Mouse (Mus musculus): ENCODE data around the gene Asphd2. TPM values are rescaled to one million over a fixed set of nuclear protein-coding genes. Genes with fewer than 3 reads are reported as not detected.

Gene Asphd2
- total and polyA plus RNA-seq, 3 experiments = 0.08 TPM; not detected in 2

- no peaks in the 10 kb centered on the region for H3K36me3 ChIP-seq (ENCODE audit: control insufficient read depth in 1 of 2, insufficient read depth in 2 of 2, low read length in 2 of 2)
- DNase-seq (ENCODE audit: low read depth, low spot score) = no peak
- TF ChIP-seq UBTF (IDR thresholded peaks at IDR 0.05; ENCODE audit: borderline replicate concordance, insufficient read depth, low read depth, low read length) (no peak), CHD1 (IDR thresholded peaks at IDR 0.05; ENCODE audit: low read depth, low read length) (no peak), POLR2A (IDR thresholded peaks at IDR 0.05; ENCODE audit: control insufficient read depth in 1 of 2, insufficient read depth in 1 of 2, low read depth in 1 of 2, low read length in 2 of 2, poor library complexity in 1 of 2) (no peak), USF1 (IDR thresholded peaks at IDR 0.05; ENCODE audit: low read depth, low read length) (no peak), RAD21 (IDR thresholded peaks at IDR 0.05; ENCODE audit: low read depth, low read length) (no peak), SIN3A (IDR thresholded peaks at IDR 0.05; ENCODE audit: low read length) (no peak), MAX (IDR thresholded peaks at IDR 0.05; ENCODE audit: low read length) (no peak)
- no peak overlapping the region for H3K9ac ChIP-seq (ENCODE audit: control insufficient read depth, low read depth, low read length, poor library complexity, severe bottlenecking)
- no peaks in the 10 kb centered on the region for H3K4me1 ChIP-seq (ENCODE audit: control insufficient read depth in 1 of 2, insufficient read depth in 2 of 2, low read length in 2 of 2)
- H3K27me3 ChIP-seq (ENCODE audit: control insufficient read depth in 1 of 2, insufficient read depth in 2 of 2, low read length in 2 of 2) = no peaks in the 10 kb centered on the region
- H3K4me3 ChIP-seq (ENCODE audit: control insufficient read depth in 1 of 2, insufficient read depth in 1 of 2, low read depth in 2 of 2, low read length in 2 of 2) = no peak overlapping the region
- H3K79me2 ChIP-seq (ENCODE audit: control insufficient read depth, insufficient read depth, low read length, poor library complexity) = no peaks in the 10 kb centered on the region
- no peak overlapping the region for H3K27ac ChIP-seq (ENCODE audit: control insufficient read depth, low read depth, low read length)
- no peaks in the 10 kb centered on the region for H3K9me3 ChIP-seq (replicated peaks; ENCODE audit: insufficient read depth, low read length)
These were observed 4.6 kb upstream of the Asphd2 start for GRCm38 (mm10) chr5:112399284-112399683.

DNA sequence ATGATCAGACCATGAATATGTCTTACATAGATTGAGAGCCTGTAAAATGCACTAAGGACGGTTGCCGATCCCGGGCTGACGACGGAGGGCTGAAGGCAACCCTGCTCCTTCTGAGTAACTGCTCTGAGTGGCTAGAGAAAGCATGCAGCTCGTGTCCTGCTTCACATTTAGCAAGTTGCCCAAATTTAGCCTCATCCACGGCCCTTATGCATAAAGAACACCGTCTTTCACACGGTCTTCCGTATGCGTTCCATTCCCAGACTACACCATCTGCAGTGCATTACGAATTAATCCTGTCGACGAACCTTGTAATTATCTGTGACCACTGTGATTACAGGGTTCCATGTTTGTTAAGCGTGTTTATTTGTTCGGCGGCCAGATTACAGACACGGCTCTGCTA lies 1.4 kb upstream of the Asphd2 start:
- Histone ChIP-seq H3K27me3 (ENCODE audit: control insufficient read depth in 1 of 2, insufficient read depth in 2 of 2, low read length in 2 of 2) (no peaks in the 10 kb centered on the region), H3K4me1 (ENCODE audit: control insufficient read depth in 1 of 2, insufficient read depth in 2 of 2, low read length in 2 of 2) (no peaks in the 10 kb centered on the region), H3K27ac (ENCODE audit: control insufficient read depth, low read depth, low read length) (no peak overlapping the region), H3K9ac (ENCODE audit: control insufficient read depth, low read depth, low read length, poor library complexity, severe bottlenecking) (no peak overlapping the region), H3K79me2 (ENCODE audit: control insufficient read depth, insufficient read depth, low read length, poor library complexity) (no peaks in the 10 kb centered on the region), H3K4me3 (ENCODE audit: control insufficient read depth in 1 of 2, insufficient read depth in 1 of 2, low read depth in 2 of 2, low read length in 2 of 2) (no peak overlapping the region), H3K36me3 (ENCODE audit: control insufficient read depth in 1 of 2, insufficient read depth in 2 of 2, low read length in 2 of 2) (no peaks in the 10 kb centered on the region), H3K9me3 (replicated peaks; ENCODE audit: insufficient read depth, low read length) (no peaks in the 10 kb centered on the region)
- TF ChIP-seq ELF1 (IDR thresholded peaks at IDR 0.05; ENCODE audit: low read depth, low read length) (no peak), KAT2A (conservative IDR thresholded peaks at IDR 0.05; ENCODE audit: low read depth, low read length) (no peak), RCOR1 (IDR thresholded peaks at IDR 0.05; ENCODE audit: low read depth, low read length) (no peak), CTCF (IDR thresholded peaks at IDR 0.05 in 2 of 3, conservative IDR thresholded peaks at IDR 0.05 in 1 of 3; ENCODE audit: control insufficient read depth in 1 of 3, insufficient read depth in 1 of 3, low read depth in 2 of 3, low read length in 3 of 3, poor library complexity in 1 of 3, severe bottlenecking in 1 of 3) (no peak), BHLHE40 (IDR thresholded peaks at IDR 0.05; ENCODE audit: borderline replicate concordance, low read depth, low read length) (no peak), USF2 (IDR thresholded peaks at IDR 0.05; ENCODE audit: borderline replicate concordance in 1 of 2, insufficient read depth in 1 of 2, low read depth in 1 of 2, low read length in 2 of 2) (no peak), USF1 (IDR thresholded peaks at IDR 0.05; ENCODE audit: low read depth, low read length) (no peak)
- no peak for DNase-seq (ENCODE audit: low read depth, low spot score)

GRCm38 (mm10) chr5:112394415-112394763 lies 277 bp downstream of the Asphd2 start:
- no peak for TF ChIP-seq CHD2 (IDR thresholded peaks at IDR 0.05; ENCODE audit: low read length)
- no peak for TF ChIP-seq MAFK (IDR thresholded peaks at IDR 0.05; ENCODE audit: borderline replicate concordance, low read depth, low read length)
- no peak for TF ChIP-seq ZMIZ1 (IDR thresholded peaks at IDR 0.05; ENCODE audit: low read depth, low read length)
- TF ChIP-seq MAX (IDR thresholded peaks at IDR 0.05; ENCODE audit: low read length) = no peak
- TF ChIP-seq TBP (IDR thresholded peaks at IDR 0.05; ENCODE audit: low read depth, low read length) = no peak
- no peak for TF ChIP-seq NELFE (IDR thresholded peaks at IDR 0.05; ENCODE audit: low read depth, low read length)
- no peak for TF ChIP-seq GATA1 (IDR thresholded peaks at IDR 0.05; ENCODE audit: low read depth, low read length)
- no peak for TF ChIP-seq ZNF384 (IDR thresholded peaks at IDR 0.05; ENCODE audit: low read depth, low read length)
- TF ChIP-seq JUND (IDR thresholded peaks at IDR 0.05; ENCODE audit: low read depth, low read length) = no peak
- TF ChIP-seq SIN3A (IDR thresholded peaks at IDR 0.05; ENCODE audit: low read length) = no peak
- TF ChIP-seq ETS1 (IDR thresholded peaks at IDR 0.05; ENCODE audit: low read depth, low read length) = no peak
- TF ChIP-seq ELF1 (IDR thresholded peaks at IDR 0.05; ENCODE audit: low read depth, low read length) = no peak
- TF ChIP-seq TCF12 (IDR thresholded peaks at IDR 0.05; ENCODE audit: low read depth, low read length) = no peak
- TF ChIP-seq MYC (IDR thresholded peaks at IDR 0.05; ENCODE audit: low read depth, low read length) = no peak
- TF ChIP-seq POLR2AphosphoS5 (IDR thresholded peaks at IDR 0.05; ENCODE audit: borderline replicate concordance, low read depth, low read length) = no peak
- no peak for TF ChIP-seq UBTF (IDR thresholded peaks at IDR 0.05; ENCODE audit: borderline replicate concordance, insufficient read depth, low read depth, low read length)
- TF ChIP-seq MYB (IDR thresholded peaks at IDR 0.05; ENCODE audit: low read depth, low read length) = no peak
- TF ChIP-seq MXI1 (IDR thresholded peaks at IDR 0.05; ENCODE audit: low read depth, low read length) = no peak
- no peak for TF ChIP-seq RCOR1 (IDR thresholded peaks at IDR 0.05; ENCODE audit: low read depth, low read length)
- TF ChIP-seq USF1 (IDR thresholded peaks at IDR 0.05; ENCODE audit: low read depth, low read length) = no peak
- Histone ChIP-seq H3K9me3 (replicated peaks; ENCODE audit: insufficient read depth, low read length) (no peaks in the 10 kb centered on the region), H3K79me2 (ENCODE audit: control insufficient read depth, insufficient read depth, low read length, poor library complexity) (no peaks in the 10 kb centered on the region), H3K36me3 (ENCODE audit: control insufficient read depth in 1 of 2, insufficient read depth in 2 of 2, low read length in 2 of 2) (no peaks in the 10 kb centered on the region), H3K27ac (ENCODE audit: control insufficient read depth, low read depth, low read length) (no peak overlapping the region), H3K27me3 (ENCODE audit: control insufficient read depth in 1 of 2, insufficient read depth in 2 of 2, low read length in 2 of 2) (no peaks in the 10 kb centered on the region), H3K9ac (ENCODE audit: control insufficient read depth, low read depth, low read length, poor library complexity, severe bottlenecking) (no peak overlapping the region), H3K4me3 (ENCODE audit: control insufficient read depth in 1 of 2, insufficient read depth in 1 of 2, low read depth in 2 of 2, low read length in 2 of 2) (no peak overlapping the region), H3K4me1 (ENCODE audit: control insufficient read depth in 1 of 2, insufficient read depth in 2 of 2, low read length in 2 of 2) (no peaks in the 10 kb centered on the region)
- no peak for DNase-seq (ENCODE audit: low read depth, low spot score)
